Mouse (Mus musculus): ENCODE measurements around the gene Adcy5.

Gene Adcy5

GRCm38 (mm10) chr16:35270353-35270934 lies 115.8 kb downstream of the Adcy5 start:
- peak; percentile 81 for DNase-seq (ENCODE audit: low read depth, low spot score)

GRCm38 (mm10) chr16:35270945-35271344 lies 116.3 kb downstream of the Adcy5 start:
- DNase-seq (ENCODE audit: low read depth, low spot score): no peak

- DNase-seq (ENCODE audit: low read depth, low spot score): peak; percentile 47
These were observed 116.9 kb downstream of the Adcy5 start for GRCm38 (mm10) chr16:35271572-35271971.

GRCm38 (mm10) chr16:35272417-35272816 lies 117.7 kb downstream of the Adcy5 start:
- DNase-seq (ENCODE audit: low read depth, low spot score): no peak

- DNase-seq (ENCODE audit: low read depth, low spot score): no peak
These were observed 123.5 kb downstream of the Adcy5 start for GRCm38 (mm10) chr16:35278166-35278565.

- no peak for DNase-seq (ENCODE audit: low read depth, low spot score)
These were observed 127.8 kb downstream of the Adcy5 start for GRCm38 (mm10) chr16:35282456-35282855.

- DNase-seq (ENCODE audit: low read depth, low spot score): no peak
These were observed 131.1 kb downstream of the Adcy5 start for GRCm38 (mm10) chr16:35285821-35286220.

GRCm38 (mm10) chr16:35287244-35287643 lies 132.6 kb downstream of the Adcy5 start:
- DNase-seq (ENCODE audit: low read depth, low spot score): no peak

GRCm38 (mm10) chr16:35297786-35298185 lies 143.1 kb downstream of the Adcy5 start:
- no peak for DNase-seq (ENCODE audit: low read depth, low spot score)

GRCm38 (mm10) chr16:35300156-35300555 lies 145.5 kb downstream of the Adcy5 start:
- DNase-seq (ENCODE audit: low read depth, low spot score): no peak

- DNase-seq (ENCODE audit: low read depth, low spot score): peak; percentile 31
These were observed 148.0 kb downstream of the Adcy5 start for GRCm38 (mm10) chr16:35302441-35303280.

GRCm38 (mm10) chr16:35303721-35304120 lies 149.0 kb downstream of the Adcy5 start:
- no peak for DNase-seq (ENCODE audit: low read depth, low spot score)

GRCm38 (mm10) chr16:35304416-35304815 lies 149.7 kb downstream of the Adcy5 start:
- DNase-seq (ENCODE audit: low read depth, low spot score): no peak

GRCm38 (mm10) chr16:35305226-35305625 lies 150.5 kb downstream of the Adcy5 start:
- DNase-seq (ENCODE audit: low read depth, low spot score): no peak

- no peak for DNase-seq (ENCODE audit: low read depth, low spot score)
These were observed 152.0 kb downstream of the Adcy5 start for GRCm38 (mm10) chr16:35306631-35307030.

- DNase-seq (ENCODE audit: low read depth, low spot score): no peak
These were observed 152.7 kb downstream of the Adcy5 start for GRCm38 (mm10) chr16:35307331-35307730.

GRCm38 (mm10) chr16:35308016-35308415 lies 153.3 kb downstream of the Adcy5 start:
- no peak for DNase-seq (ENCODE audit: low read depth, low spot score)

- DNase-seq (ENCODE audit: low read depth, low spot score): no peak
These were observed 153.9 kb downstream of the Adcy5 start for GRCm38 (mm10) chr16:35308486-35309143.

- DNase-seq (ENCODE audit: low read depth, low spot score): no peak
These were observed 155.0 kb downstream of the Adcy5 start for GRCm38 (mm10) chr16:35309634-35310033.

GRCm38 (mm10) chr16:35310551-35311110 lies 156.0 kb downstream of the Adcy5 start:
- DNase-seq (ENCODE audit: low read depth, low spot score): no peak

- no peak for DNase-seq (ENCODE audit: low read depth, low spot score)
These were observed 156.9 kb downstream of the Adcy5 start for GRCm38 (mm10) chr16:35311586-35311985.

GRCm38 (mm10) chr16:35315496-35315895 lies 160.8 kb downstream of the Adcy5 start:
- no peak for DNase-seq (ENCODE audit: low read depth, low spot score)

Measured in A20 (cell line).